Mouse (Mus musculus): ENCODE measurements around the gene Ank3.

DNA sequence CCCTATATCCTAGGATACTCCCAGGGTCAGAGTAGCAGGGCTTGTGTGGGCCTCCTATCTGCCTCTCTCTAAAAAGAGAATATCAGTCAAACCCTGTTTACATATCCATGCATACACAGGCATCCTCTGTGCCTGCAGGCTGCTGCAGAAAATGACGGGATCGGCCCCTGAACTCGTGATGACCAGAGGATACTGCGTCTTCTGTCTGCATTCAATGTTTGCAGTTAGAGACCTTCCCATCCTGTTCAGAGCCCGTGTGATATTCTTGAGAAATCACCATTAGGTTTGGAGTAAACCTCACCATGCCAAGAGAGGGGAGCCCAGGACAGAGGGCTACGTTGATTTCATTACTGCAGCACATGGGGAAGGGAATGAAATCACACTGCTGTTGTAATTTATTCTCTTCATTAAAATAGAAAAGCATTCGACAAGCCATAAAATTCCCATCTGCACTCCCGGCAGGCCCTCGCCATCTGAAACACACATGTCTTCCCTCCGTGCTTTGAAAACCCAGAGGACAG is 331.8 kb downstream of the Ank3 start:
- TF ChIP-seq POLR2A (IDR thresholded peaks at IDR 0.05; ENCODE audit: borderline replicate concordance, control insufficient read depth, low read depth, low read length) (no peak), CTCF (IDR thresholded peaks at IDR 0.05; ENCODE audit: control insufficient read depth, insufficient read depth, low read length) (no peak)
